Mouse (Mus musculus) midbrain, embryonic 10.5 days (tissue): ENCODE measurements around the gene Robo1. TPM values are rescaled to one million over a fixed set of nuclear protein-coding genes. Genes with fewer than 3 reads are reported as not detected.

Source experiments
- DNase-seq: peaks from one replicate; pipeline ENCODE4 v3.0.0-alpha.2; 2017; ENCODE audit warnings: low spot score
- H3K27ac ChIP-seq: fragments of 300-500 bp; sonication (generic); replicated peaks from 2 replicates; pipeline ENCODE4 v1.5.1; 2016; ENCODE audit warnings: mild to moderate bottlenecking
- H3K27me3 ChIP-seq: fragments of 300-500 bp; sonication (generic); 2 replicates; pipeline ENCODE4 v1.6.1; 2016; ENCODE audit warnings: low read depth, mild to moderate bottlenecking; ENCODE audit not compliant: poor library complexity, severe bottlenecking
- H3K36me3 ChIP-seq: fragments of 300-500 bp; sonication (generic); 2 replicates; pipeline ENCODE4 v1.6.1; 2016; ENCODE audit warnings: mild to moderate bottlenecking, moderate library complexity
- H3K4me1 ChIP-seq: fragments of 300-500 bp; sonication (generic); 2 replicates; pipeline ENCODE4 v1.6.1; 2016
- H3K4me3 ChIP-seq: fragments of 300-500 bp; sonication (generic); 2 replicates; pipeline ENCODE4 v1.5.1; 2016; ENCODE audit warnings: mild to moderate bottlenecking, moderate library complexity
- H3K9me3 ChIP-seq: fragments of 300-500 bp; sonication (generic); replicated peaks from 2 replicates; pipeline ENCODE4 v1.6.1; 2016; ENCODE audit warnings: mild to moderate bottlenecking
- WGBS: fragments of 180-500 bp; shearing (Covaris S2); methylation state at CpG from one replicate; pipeline ENCODE4 v1.1.7; 2016; 5-methylcytosine and 5-hydroxymethylcytosine counted together
- polyA plus RNA-seq: library from polyadenylated mRNA; unstranded; fragments of >200 nt; fragmentation: Nextera tagmentation; extraction: Ambion mirVana; gene quantifications from 2 replicates; pipeline ENCODE4 v1.2.1, GENCODE M21; 2016

Gene Robo1
- polyA plus RNA-seq, 1 experiment from 2014 or later, result 28.1 TPM

DNA sequence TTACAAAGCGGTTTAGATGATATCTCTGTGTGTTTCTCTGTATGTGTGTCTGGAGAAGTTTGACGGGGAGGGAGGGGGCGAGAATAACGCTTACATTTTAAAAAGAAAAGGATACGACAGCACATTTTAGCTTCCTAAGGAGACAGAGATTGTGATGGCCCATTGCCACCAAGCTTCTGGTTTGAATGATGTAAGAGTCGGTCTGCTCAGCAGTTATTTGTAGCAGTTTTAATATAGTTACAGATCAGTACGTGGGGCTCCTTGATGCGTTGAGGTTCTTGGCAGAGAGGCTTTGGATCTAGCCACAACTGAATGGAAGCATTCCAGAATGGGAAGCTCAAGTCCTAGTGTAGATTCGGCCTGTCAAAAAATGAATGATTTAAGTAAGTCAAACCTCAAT, 546.0 kb downstream of the Robo1 start:
- Histone ChIP-seq H3K9me3 (no peaks in the 10 kb centered on the region), H3K36me3 (no peaks in the 10 kb centered on the region), H3K4me1 (no peaks in the 10 kb centered on the region), H3K27me3 (no peaks in the 10 kb centered on the region), H3K4me3 (no peak overlapping the region), H3K27ac (no peak overlapping the region)
- WGBS, result 91% methylated on average over 9 of the region's 9 CpGs
- DNase-seq, result no peak

GRCm38 (mm10) chr16:72854809-72855503, 546.9 kb downstream of the Robo1 start:
- Histone ChIP-seq H3K27me3 (no peaks in the 10 kb centered on the region), H3K36me3 (no peaks in the 10 kb centered on the region), H3K9me3 (no peaks in the 10 kb centered on the region), H3K4me1 (no peaks in the 10 kb centered on the region), H3K4me3 (no peak overlapping the region), H3K27ac (no peak overlapping the region)
- no peak for DNase-seq
- 89% methylated on average over 5 of the region's 5 CpGs for WGBS

GRCm38 (mm10) chr16:72861707-72862277, 553.7 kb downstream of the Robo1 start:
- no peaks in the 10 kb centered on the region for H3K9me3 ChIP-seq
- no peak for DNase-seq
- no peak overlapping the region for H3K4me3 ChIP-seq
- H3K27ac ChIP-seq, result no peak overlapping the region
- 81% methylated on average over 7 of the region's 7 CpGs for WGBS
- no peaks in the 10 kb centered on the region for H3K36me3 ChIP-seq
- H3K4me1 ChIP-seq, result peaks cover 3% of the 10 kb centered on the region; the same call in 1 of the 2 replicates
- no peaks in the 10 kb centered on the region for H3K27me3 ChIP-seq

GRCm38 (mm10) chr16:72866011-72866410, 557.9 kb downstream of the Robo1 start:
- DNase-seq, result no peak
- no peaks in the 10 kb centered on the region for H3K36me3 ChIP-seq
- no peaks in the 10 kb centered on the region for H3K27me3 ChIP-seq
- peaks cover 3% of the 10 kb centered on the region; the same call in 1 of the 2 replicates for H3K4me1 ChIP-seq
- H3K9me3 ChIP-seq, result no peaks in the 10 kb centered on the region
- H3K4me3 ChIP-seq, result no peak overlapping the region
- no peak overlapping the region for H3K27ac ChIP-seq
- WGBS, result 88% methylated on average over 4 of the region's 4 CpGs

GRCm38 (mm10) chr16:72874934-72875732, 567.0 kb downstream of the Robo1 start:
- no peak for DNase-seq
- Histone ChIP-seq H3K27me3 (no peaks in the 10 kb centered on the region), H3K9me3 (no peaks in the 10 kb centered on the region), H3K4me3 (no peak overlapping the region), H3K4me1 (peaks cover 4% of the 10 kb centered on the region; the same call in 1 of the 2 replicates), H3K27ac (no peak overlapping the region), H3K36me3 (no peaks in the 10 kb centered on the region)
- 74% methylated on average over 8 of the region's 8 CpGs for WGBS

GRCm38 (mm10) chr16:72888108-72888507, 580.0 kb downstream of the Robo1 start:
- peak; percentile 35 for DNase-seq
- no peaks in the 10 kb centered on the region for H3K36me3 ChIP-seq
- no peaks in the 10 kb centered on the region for H3K9me3 ChIP-seq
- H3K4me1 ChIP-seq, result peaks cover 32% of the 10 kb centered on the region
- H3K4me3 ChIP-seq, result no peak overlapping the region
- 65% methylated on average over 7 of the region's 7 CpGs for WGBS
- H3K27ac ChIP-seq, result peak overlapping the region; percentile 43; the same call in 1 of the 2 replicates
- no peaks in the 10 kb centered on the region for H3K27me3 ChIP-seq

- Histone ChIP-seq H3K36me3 (no peaks in the 10 kb centered on the region), H3K27ac (no peak overlapping the region), H3K4me1 (peaks cover 41% of the 10 kb centered on the region), H3K4me3 (no peak overlapping the region), H3K9me3 (no peaks in the 10 kb centered on the region), H3K27me3 (no peaks in the 10 kb centered on the region)
- whole genome bisulfite sequencing, result 88% methylated on average over 9 of the region's 9 CpGs
- no peak for DNase-seq
These were observed 581.3 kb downstream of the Robo1 start for GRCm38 (mm10) chr16:72889401-72889800.

DNA sequence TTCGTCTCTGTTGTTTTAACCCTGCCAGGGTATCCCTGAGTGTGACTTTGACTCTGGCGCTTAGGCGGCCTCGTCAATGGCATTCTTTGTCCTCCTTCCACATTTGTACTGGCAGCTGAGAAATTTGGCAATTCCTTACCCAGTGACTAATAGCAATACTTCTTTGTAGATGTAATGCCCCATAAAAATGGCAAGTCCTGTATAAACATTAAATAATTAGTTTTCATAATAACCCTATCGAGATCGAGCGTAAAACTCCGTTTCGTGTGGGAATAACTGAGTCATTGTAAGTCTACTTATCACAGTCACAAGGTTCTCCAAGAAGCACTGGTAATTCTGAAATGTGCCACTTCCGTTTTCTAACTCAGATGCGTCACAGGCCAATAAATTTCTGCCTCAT, 589.0 kb downstream of the Robo1 start:
- Histone ChIP-seq H3K4me1 (peaks cover 16% of the 10 kb centered on the region), H3K27me3 (no peaks in the 10 kb centered on the region), H3K4me3 (no peak overlapping the region), H3K36me3 (no peaks in the 10 kb centered on the region), H3K27ac (no peak overlapping the region), H3K9me3 (no peaks in the 10 kb centered on the region)
- WGBS, result 92% methylated on average over 11 of the region's 11 CpGs
- no peak for DNase-seq

DNA sequence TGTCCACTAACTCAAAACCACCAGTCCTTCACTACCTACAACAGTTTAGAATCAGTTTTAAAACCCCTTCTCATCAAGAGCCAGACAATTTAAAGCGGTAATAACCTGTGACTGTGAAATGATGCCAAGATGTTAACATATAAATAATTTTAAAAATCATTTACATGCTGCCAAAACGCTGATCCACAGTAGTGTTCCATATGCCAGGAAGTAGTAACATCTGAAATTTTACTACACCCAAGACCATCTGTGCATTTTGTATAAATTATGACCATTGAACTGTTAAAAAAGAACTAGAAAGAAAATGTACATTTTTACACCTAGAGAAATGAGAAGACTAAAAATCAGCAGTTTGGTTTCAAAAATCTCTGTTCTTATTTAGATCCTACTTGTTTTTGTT, 600.8 kb downstream of the Robo1 start:
- Histone ChIP-seq H3K27me3 (no peaks in the 10 kb centered on the region), H3K27ac (no peak overlapping the region), H3K4me1 (no peaks in the 10 kb centered on the region), H3K4me3 (no peak overlapping the region), H3K9me3 (no peaks in the 10 kb centered on the region), H3K36me3 (peaks cover 4% of the 10 kb centered on the region; the same call in 1 of the 2 replicates)
- no peak for DNase-seq
- WGBS, result 90% methylated on average over 2 of the region's 2 CpGs

- no peak for DNase-seq
- Histone ChIP-seq H3K27me3 (no peaks in the 10 kb centered on the region), H3K4me1 (no peaks in the 10 kb centered on the region), H3K9me3 (no peaks in the 10 kb centered on the region), H3K36me3 (no peaks in the 10 kb centered on the region), H3K4me3 (no peak overlapping the region), H3K27ac (no peak overlapping the region)
- WGBS, result 88% methylated on average over 5 of the region's 5 CpGs
These were observed 605.0 kb downstream of the Robo1 start for GRCm38 (mm10) chr16:72913134-72913533.

DNA sequence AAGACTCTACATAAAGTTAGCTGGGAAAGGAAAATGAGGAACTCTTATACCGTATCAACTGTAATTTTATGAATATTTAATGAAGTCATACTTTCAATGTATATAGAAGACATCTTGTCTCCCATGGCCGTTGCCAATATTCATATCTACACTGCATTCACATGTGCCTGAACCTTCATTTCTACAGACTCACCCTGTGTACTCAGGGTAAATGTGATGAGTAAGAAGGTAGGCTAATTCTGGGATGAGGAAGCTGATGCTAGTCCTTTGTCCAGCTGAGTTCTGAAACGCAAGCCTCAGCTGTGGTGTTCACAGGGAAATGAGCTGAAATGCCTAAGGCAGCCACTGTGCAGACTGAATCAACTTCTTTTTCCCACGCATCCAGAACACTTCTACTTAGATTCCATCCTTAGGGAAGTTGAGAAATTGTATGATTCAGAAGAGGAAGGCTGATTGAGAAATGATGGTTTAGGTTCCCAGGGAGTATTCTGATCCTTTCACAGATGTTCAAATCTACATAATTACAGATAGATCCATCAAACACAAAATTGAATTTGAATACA, 606.0 kb downstream of the Robo1 start:
- WGBS, result 88% methylated on average over 4 of the region's 4 CpGs
- H3K4me1 ChIP-seq, result no peaks in the 10 kb centered on the region
- DNase-seq, result no peak
- H3K36me3 ChIP-seq, result no peaks in the 10 kb centered on the region
- H3K27me3 ChIP-seq, result no peaks in the 10 kb centered on the region
- no peak overlapping the region for H3K4me3 ChIP-seq
- no peaks in the 10 kb centered on the region for H3K9me3 ChIP-seq
- no peak overlapping the region for H3K27ac ChIP-seq

DNA sequence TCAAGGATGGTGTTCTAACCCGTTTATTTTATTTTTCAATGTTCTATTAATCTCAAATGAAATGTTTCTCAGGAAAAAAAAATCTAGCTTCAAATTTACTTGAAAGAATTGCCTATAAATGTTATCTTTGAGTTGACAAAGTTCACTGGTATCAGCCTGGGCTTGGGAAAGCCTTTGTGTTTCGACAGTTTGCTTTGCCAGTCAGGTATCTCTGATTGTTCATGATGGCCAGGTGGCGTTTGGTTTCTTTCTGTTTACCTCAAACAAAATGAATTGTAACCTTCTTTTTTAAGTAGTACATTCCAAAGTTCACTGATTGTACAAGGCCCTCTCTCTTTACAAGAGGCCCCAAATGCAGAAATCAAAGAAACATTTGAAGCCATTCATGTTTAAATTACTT, 611.9 kb downstream of the Robo1 start:
- 0 out of 2 replicates have a peak, but pooled peaks cover 13% of the 10 kb centered on the region for H3K27me3 ChIP-seq
- peaks cover 26% of the 10 kb centered on the region for H3K4me1 ChIP-seq
- DNase-seq, result no peak
- no peak overlapping the region for H3K27ac ChIP-seq
- no peaks in the 10 kb centered on the region for H3K36me3 ChIP-seq
- H3K4me3 ChIP-seq, result no peak overlapping the region
- H3K9me3 ChIP-seq, result no peaks in the 10 kb centered on the region
- WGBS, result 85% methylated on average over 3 of the region's 3 CpGs
